Mouse (Mus musculus): ENCODE measurements around the gene Usp6nl. TPM values are rescaled to one million over a fixed set of nuclear protein-coding genes. Genes with fewer than 3 reads are reported as not detected.
A peak's percentile ranks its signal among the peaks of the same experiment; 100 is the strongest.

Usp6nl gene
- total RNA-seq, 1 experiment from 2014 or later = 29.2 TPM

- no peak for DNase-seq
Measured at GRCm38 (mm10) chr2:6414400-6414799, 91.9 kb downstream of the Usp6nl start.

- DNase-seq = no peak
Measured at GRCm38 (mm10) chr2:6417158-6417557, 94.7 kb downstream of the Usp6nl start.

GRCm38 (mm10) chr2:6423661-6424550 lies 101.4 kb downstream of the Usp6nl start:
- peak; percentile 26 for DNase-seq

- DNase-seq = no peak
Measured at GRCm38 (mm10) chr2:6424851-6425250, 102.4 kb downstream of the Usp6nl start.

- peak; percentile 65 for DNase-seq
Measured at GRCm38 (mm10) chr2:6436085-6436950, 113.9 kb downstream of the Usp6nl start.

- no peak for DNase-seq
Measured at GRCm38 (mm10) chr2:6441688-6442087, 119.2 kb downstream of the Usp6nl start.

GRCm38 (mm10) chr2:6442302-6442701 lies 119.8 kb downstream of the Usp6nl start:
- no peak for DNase-seq

- DNase-seq = no peak
Measured at GRCm38 (mm10) chr2:6444015-6444414, 121.5 kb downstream of the Usp6nl start.

GRCm38 (mm10) chr2:6444723-6445169 lies 122.3 kb downstream of the Usp6nl start:
- DNase-seq = no peak

- DNase-seq = no peak
Measured at GRCm38 (mm10) chr2:6445858-6446257, 123.4 kb downstream of the Usp6nl start.

- DNase-seq = no peak
Measured at GRCm38 (mm10) chr2:6448880-6449279, 126.4 kb downstream of the Usp6nl start.

GRCm38 (mm10) chr2:6449656-6450055 lies 127.2 kb downstream of the Usp6nl start:
- no peak for DNase-seq

- no peak for DNase-seq
Measured at GRCm38 (mm10) chr2:6450544-6450943, 128.1 kb downstream of the Usp6nl start.

GRCm38 (mm10) chr2:6454941-6455516 lies 132.6 kb downstream of the Usp6nl start:
- no peak for DNase-seq

- no peak for DNase-seq
Measured at GRCm38 (mm10) chr2:6459282-6460047, 137.0 kb downstream of the Usp6nl start.

GRCm38 (mm10) chr2:6462306-6462705 lies 139.8 kb downstream of the Usp6nl start:
- no peak for DNase-seq

- peak; percentile 41 for DNase-seq
Measured at GRCm38 (mm10) chr2:6463772-6464661, 141.6 kb downstream of the Usp6nl start.

- DNase-seq = no peak
Measured at GRCm38 (mm10) chr2:6466396-6466795, 143.9 kb downstream of the Usp6nl start.

- DNase-seq = no peak
Measured at GRCm38 (mm10) chr2:6467318-6467717, 144.9 kb downstream of the Usp6nl start.

GRCm38 (mm10) chr2:6469164-6469563 lies 146.7 kb downstream of the Usp6nl start:
- peak; percentile 84 for DNase-seq
